Mouse (Mus musculus): Measurements from ENCODE around the gene Fam208b. TPM values are rescaled to one million over a fixed set of nuclear protein-coding genes. Genes with fewer than 3 reads are reported as not detected.
A peak's percentile ranks its signal among the peaks of the same experiment; 100 is the strongest.
"Not testable (repeated sequence)": the region's sequence is repeated elsewhere in the genome, so short reads cannot be mapped to it uniquely, and the experiment has no call there.

The Fam208b gene
- total RNA-seq, 2 experiments from 2014 or later: 13.7 to 14.9 TPM

DNA sequence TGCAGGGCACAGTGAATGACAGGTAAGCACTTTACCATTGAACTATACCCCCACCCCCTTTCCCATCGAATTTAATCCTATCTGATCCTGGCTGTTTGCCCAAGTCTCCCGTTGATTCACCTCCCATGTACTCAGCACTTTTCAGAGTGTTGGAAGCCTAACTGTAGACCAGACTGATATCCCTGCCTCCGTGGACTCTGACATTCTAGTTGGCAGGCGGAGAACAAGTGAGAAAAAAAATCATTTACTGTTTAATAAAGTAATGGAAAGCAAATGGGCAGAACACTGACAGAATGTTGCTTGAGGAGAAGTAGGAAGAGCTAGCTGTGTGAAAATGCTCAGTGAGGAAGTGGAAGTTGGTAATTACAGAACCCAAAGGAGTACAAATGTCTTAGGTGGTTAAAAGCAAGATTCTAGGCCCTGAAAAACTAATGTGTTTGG lies 85.3 kb downstream of the Fam208b start:
- intact Hi-C loops (cut with DNase I): no loop called here
- no peak for DNase-seq

DNA sequence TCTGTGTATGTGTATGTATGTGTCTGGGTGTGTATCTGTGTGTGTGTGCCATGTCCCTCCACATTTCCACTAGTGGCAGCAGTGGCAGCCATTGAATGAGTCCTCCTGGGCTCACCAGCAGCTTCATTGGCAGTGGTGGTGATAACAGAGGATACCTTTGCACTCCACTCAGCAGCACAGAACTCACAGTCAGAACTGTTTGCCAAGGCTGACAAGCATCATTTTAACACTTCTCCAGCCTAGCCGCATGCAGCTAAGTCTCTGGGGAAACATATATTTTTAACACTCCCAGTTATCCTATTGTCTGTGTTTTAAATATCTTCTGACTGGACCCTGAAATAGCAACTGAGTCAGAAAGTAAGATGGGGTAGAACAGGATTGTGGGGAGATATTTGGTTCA lies 87.0 kb downstream of the Fam208b start:
- intact Hi-C loops (cut with DNase I): no loop called here
- no peak for DNase-seq

DNA sequence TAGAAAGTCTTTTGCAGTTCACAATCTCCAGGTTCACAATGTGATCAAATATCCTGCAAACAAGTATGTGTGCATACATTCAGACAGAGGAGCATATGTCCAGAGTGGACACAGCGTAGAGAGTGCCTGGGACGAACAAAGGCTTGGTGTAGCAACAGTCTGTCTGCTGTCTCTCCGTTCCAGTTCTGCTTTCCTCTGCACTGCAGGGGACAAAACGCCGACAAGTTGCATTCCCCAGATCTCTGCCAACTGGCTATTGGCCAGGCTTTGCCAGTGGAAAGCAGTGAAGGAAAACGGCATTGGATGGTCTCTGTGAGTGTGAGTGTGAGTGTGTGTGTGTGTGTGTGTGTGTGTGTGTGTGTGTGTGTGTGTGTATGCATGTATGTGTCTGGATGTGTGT lies 87.4 kb downstream of the Fam208b start:
- peak in 1 of 2 experiments; percentile 49 for DNase-seq
- intact Hi-C loops (cut with DNase I): no loop called here

DNA sequence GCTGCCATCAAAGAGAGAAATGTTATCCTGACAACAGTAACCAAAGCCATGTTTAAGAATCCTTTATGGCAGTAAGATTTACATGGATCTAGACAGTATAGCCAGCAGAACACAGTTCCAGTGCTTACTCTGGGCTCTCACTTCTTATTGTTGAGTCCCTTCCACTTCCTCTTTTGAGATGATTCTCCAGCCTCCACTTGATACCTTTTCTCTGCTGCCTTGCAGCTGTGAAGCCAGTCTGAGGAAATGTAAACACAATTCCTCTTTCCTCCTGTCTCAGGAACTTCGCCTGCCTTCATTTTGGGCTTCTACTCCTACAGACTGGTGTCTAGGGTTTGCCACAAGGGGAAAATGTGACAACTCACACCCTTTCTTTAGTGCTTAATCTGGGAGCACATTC lies 90.9 kb downstream of the Fam208b start:
- intact Hi-C loops (cut with DNase I); DNase-seq: not testable (repeated sequence)

DNA sequence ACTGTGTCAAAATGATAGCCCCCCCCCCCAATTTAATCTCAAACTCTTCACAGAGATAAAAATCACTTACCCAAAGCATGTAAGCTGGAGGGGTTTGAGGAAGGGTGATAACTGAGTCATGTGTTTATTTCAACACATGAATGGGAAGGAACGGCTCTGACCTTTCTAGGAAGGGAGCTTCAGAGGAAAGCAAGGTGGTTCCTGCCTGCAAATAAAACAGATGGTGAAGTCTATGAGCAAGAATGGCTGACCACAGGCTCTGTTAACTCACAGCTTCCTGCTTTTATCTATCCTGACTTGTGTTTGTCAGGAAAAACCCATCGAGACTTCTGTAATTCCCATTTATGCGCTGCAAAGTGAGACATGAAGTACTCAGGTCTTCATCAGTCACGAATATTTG lies 91.6 kb downstream of the Fam208b start:
- intact Hi-C loops (cut with DNase I); DNase-seq: not testable (repeated sequence)

Other genes starting within 250 kb of the Fam208b start
- 100 to 1,000 TPM; 249 to 250 TPM for gene Gdi2, start 73.0 kb downstream of the Fam208b start, total RNA-seq (2021)
- gene Asb13, start 22.9 kb upstream of the Fam208b start, total RNA-seq (2021): 1 to 10 TPM; 8.9 to 9.0 TPM
- gene Calml3, start 193.2 kb upstream of the Fam208b start, total RNA-seq (2021): under 1 TPM; 0.26 to 0.29 TPM
- not detected for gene Calm4, start 226.6 kb upstream of the Fam208b start, total RNA-seq (2021)
- gene Calm5, start 243.1 kb upstream of the Fam208b start, total RNA-seq (2021): not detected

Data from heart, postnatal 14 days (tissue).